Mouse (Mus musculus) CH12.LX (cell line): Measurements from ENCODE around the gene 1700037C18Rik.

Experiments used
- CTCF ChIP-seq, 2 experiments: IDR thresholded peaks in 1 of 2; conservative IDR thresholded peaks in 1 of 2; 2 replicates each; pipeline ENCODE4 v1.5.1; 2011 to 2012; ENCODE audit warnings: low read depth in 2 of 2, low read length in 2 of 2, improper control_type of control experiment in 1 of 2, inconsistent platforms in 1 of 2, mild to moderate bottlenecking in 1 of 2, moderate library complexity in 1 of 2
- EP300 ChIP-seq: IDR thresholded peaks from 2 replicates; pipeline ENCODE4 v1.6.1; 2011; ENCODE audit warnings: low read length, improper control_type of control experiment

DNA sequence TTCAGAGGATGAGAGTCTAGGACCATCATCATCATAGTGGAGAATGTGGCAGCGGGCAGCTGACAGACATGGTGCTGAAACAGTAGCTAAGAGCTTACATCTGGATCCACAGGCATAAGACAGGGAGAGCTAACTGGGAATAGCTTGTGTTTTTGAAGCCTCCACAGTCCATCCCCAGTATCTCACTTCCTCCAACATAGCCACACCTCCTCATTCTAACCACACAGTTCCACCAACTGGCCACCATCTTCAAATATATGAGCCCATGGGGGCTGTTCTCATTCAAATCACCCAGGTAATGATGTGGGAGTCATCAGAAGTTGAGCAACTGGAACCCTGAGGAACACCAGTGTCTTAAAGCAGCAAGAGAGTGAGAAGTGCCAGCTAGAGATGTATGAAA lies 42.7 kb upstream of the 1700037C18Rik start:
- no peak for TF ChIP-seq EP300
- TF ChIP-seq CTCF (conservative IDR thresholded peaks at IDR 0.05 in 1 of 2, IDR thresholded peaks at IDR 0.05 in 1 of 2; ENCODE audit: low read depth in 2 of 2, low read length in 2 of 2), result no peak
